In the genomic region with DNA sequence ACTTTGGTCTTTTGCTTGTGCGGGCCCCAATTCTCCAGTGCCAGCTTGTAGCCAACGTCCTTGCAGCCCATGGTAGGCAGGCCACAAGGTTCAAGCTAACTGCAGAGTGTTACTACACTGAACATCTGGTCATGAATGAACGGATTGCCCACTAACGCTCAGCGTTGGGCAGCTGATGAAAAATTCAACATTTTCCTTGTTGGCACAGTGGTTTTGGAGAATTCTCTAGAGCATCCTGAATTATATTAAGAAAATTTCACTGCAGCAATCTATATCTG, we compare ENCODE assay signal across 18 mouse cellular contexts.
DNase-seq lines count a peak whose midpoint lies in the region; ATAC-seq lines count a peak whose summit lies in the region.
"Had no signal": no experiment of that assay in that cellular context is flagged by ENCODE, and none has a peak within 500 bp of the region (broad histone marks: within the 10 kb centered on the region; RNA-seq: fewer than 3 reads in every experiment).

No protein-coding gene starts in this region.

- no peak overlapping the region for H3K4me2 ChIP-seq in midbrain, embryonic 14.5 days (ENCODE audit: low read length)
- H3K4me2 ChIP-seq in midbrain, embryonic 11.5 days: no peak overlapping the region
- no peak overlapping the region for H3K4me2 ChIP-seq in neural tube, embryonic 11.5 days (ENCODE audit: low read depth)
- H3K4me2 ChIP-seq: embryonic facial prominence, embryonic 13.5 days; heart, embryonic 15.5 days; liver, embryonic 12.5 days; midbrain, embryonic 12.5 days had no signal

- no peaks in the 10 kb centered on the region for H3K9me3 ChIP-seq in heart, embryonic 10.5 days
- H3K9me3 ChIP-seq in midbrain, embryonic 14.5 days (ENCODE audit: control insufficient read depth, low read length): no peaks in the 10 kb centered on the region
- H3K9me3 ChIP-seq in midbrain, embryonic 11.5 days (ENCODE audit: control insufficient read depth, low read length): no peaks in the 10 kb centered on the region
- H3K9me3 ChIP-seq in neural tube, embryonic 11.5 days (ENCODE audit: control insufficient read depth, low read length): no peaks in the 10 kb centered on the region
- no peaks in the 10 kb centered on the region for H3K9me3 ChIP-seq in forebrain, embryonic 10.5 days
- H3K9me3 ChIP-seq: embryonic facial prominence, embryonic 13.5 days; heart, embryonic 15.5 days; liver, embryonic 12.5 days; midbrain, embryonic 12.5 days had no signal

- 63% methylated on average over 5 of the region's 5 CpGs for WGBS in heart, embryonic 10.5 days
- 48% methylated on average over 5 of the region's 5 CpGs for WGBS in midbrain, embryonic 14.5 days
- 81% methylated on average over 5 of the region's 5 CpGs for WGBS in midbrain, embryonic 11.5 days
- 30% methylated on average over 5 of the region's 5 CpGs for WGBS in neural tube, embryonic 11.5 days
- WGBS in forebrain, embryonic 10.5 days: 79% methylated on average over 5 of the region's 5 CpGs

- no peak for ATAC-seq in midbrain, embryonic 14.5 days (ENCODE audit: low FRiP score, low TSS enrichment)
- ATAC-seq in midbrain, embryonic 11.5 days (ENCODE audit: low FRiP score): no peak
- ATAC-seq in common myeloid progenitor, adult 5-6 weeks (replicated peaks; ENCODE audit: low read depth, poor library complexity, severe bottlenecking): peak; percentile 39; the same call in 1 of the 2 replicates
- no peak for ATAC-seq in neural tube, embryonic 11.5 days (ENCODE audit: insufficient read depth, low FRiP score, low TSS enrichment)
- ATAC-seq: liver, embryonic 12.5 days had no signal

- no peaks in the 10 kb centered on the region for H3K36me3 ChIP-seq in heart, embryonic 10.5 days
- no peaks in the 10 kb centered on the region for H3K36me3 ChIP-seq in midbrain, embryonic 14.5 days (ENCODE audit: control insufficient read depth, insufficient read depth, low read length)
- no peaks in the 10 kb centered on the region for H3K36me3 ChIP-seq in midbrain, embryonic 11.5 days (ENCODE audit: control insufficient read depth, insufficient read depth, low read length)
- H3K36me3 ChIP-seq in neural tube, embryonic 11.5 days (ENCODE audit: control insufficient read depth, insufficient read depth, low read length): no peaks in the 10 kb centered on the region
- no peaks in the 10 kb centered on the region; the same call in 1 of the 2 replicates for H3K36me3 ChIP-seq in forebrain, embryonic 10.5 days (replicated peaks)
- H3K36me3 ChIP-seq: embryonic facial prominence, embryonic 13.5 days; heart, embryonic 15.5 days; liver, embryonic 12.5 days; midbrain, embryonic 12.5 days had no signal

- peak overlapping the region; percentile 56; the same call in 1 of the 2 replicates for H3K27ac ChIP-seq in heart, embryonic 10.5 days
- no peak overlapping the region for H3K27ac ChIP-seq in midbrain, embryonic 14.5 days (replicated peaks; ENCODE audit: low read depth, low read length)
- H3K27ac ChIP-seq in midbrain, embryonic 11.5 days (ENCODE audit: low read depth, low read length): no peak overlapping the region
- no peak overlapping the region for H3K27ac ChIP-seq in neural tube, embryonic 11.5 days (ENCODE audit: low read depth, low read length)
- no peak overlapping the region for H3K27ac ChIP-seq in forebrain, embryonic 10.5 days
- H3K27ac ChIP-seq: embryonic facial prominence, embryonic 13.5 days; heart, embryonic 15.5 days; kidney, postnatal 0 days; liver, embryonic 12.5 days; midbrain, embryonic 12.5 days had no signal

- no peaks in the 10 kb centered on the region for H3K27me3 ChIP-seq in heart, embryonic 10.5 days (ENCODE audit: insufficient read depth, poor library complexity, severe bottlenecking)
- H3K27me3 ChIP-seq in midbrain, embryonic 14.5 days (ENCODE audit: control insufficient read depth, insufficient read depth, low read length): no peaks in the 10 kb centered on the region
- no peaks in the 10 kb centered on the region for H3K27me3 ChIP-seq in midbrain, embryonic 11.5 days (ENCODE audit: control insufficient read depth, insufficient read depth, low read length)
- H3K27me3 ChIP-seq in neural tube, embryonic 11.5 days (ENCODE audit: control insufficient read depth, insufficient read depth, low read length): no peaks in the 10 kb centered on the region
- no peaks in the 10 kb centered on the region for H3K27me3 ChIP-seq in forebrain, embryonic 10.5 days (ENCODE audit: poor library complexity, severe bottlenecking)
- H3K27me3 ChIP-seq: heart, embryonic 15.5 days; liver, embryonic 12.5 days; midbrain, embryonic 12.5 days had no signal

- no peak overlapping the region for H3K4me3 ChIP-seq in heart, embryonic 10.5 days
- H3K4me3 ChIP-seq in midbrain, embryonic 14.5 days (replicated peaks; ENCODE audit: low read depth, low read length): no peak overlapping the region
- H3K4me3 ChIP-seq in midbrain, embryonic 11.5 days (ENCODE audit: low read depth, low read length): no peak overlapping the region
- H3K4me3 ChIP-seq in neural tube, embryonic 11.5 days (ENCODE audit: low read depth, low read length): no peak overlapping the region
- H3K4me3 ChIP-seq in forebrain, embryonic 10.5 days: no peak overlapping the region
- H3K4me3 ChIP-seq: embryonic facial prominence, embryonic 13.5 days; heart, embryonic 15.5 days; liver, embryonic 12.5 days; midbrain, embryonic 12.5 days had no signal

- no peak for DNase-seq in heart, embryonic 10.5 days (ENCODE audit: low spot score)
- DNase-seq in heart, postnatal 25 days (ENCODE audit: low spot score): no peak
- peak; percentile 30 for DNase-seq in midbrain, embryonic 14.5 days
- DNase-seq in midbrain, embryonic 11.5 days (ENCODE audit: low spot score, missing footprints): no peak
- DNase-seq in neural tube, embryonic 11.5 days (ENCODE audit: low spot score): peak; percentile 28
- DNase-seq in left cerebral cortex, postnatal 36 days (ENCODE audit: low spot score in 2 of 2): no peak
- no peak for DNase-seq in forebrain, embryonic 10.5 days (ENCODE audit: extremely low spot score, low spot score)
- DNase-seq: adrenal gland, postnatal 10 days; cerebellum, adult 9-11 months; layer of hippocampus, adult 9-11 months; lung, postnatal 10 days; right cerebral cortex, postnatal 25 days had no signal

- H3K4me1 ChIP-seq in heart, embryonic 10.5 days: peaks cover 17% of the 10 kb centered on the region
- H3K4me1 ChIP-seq in midbrain, embryonic 14.5 days (ENCODE audit: control insufficient read depth, insufficient read depth, low read length): peaks cover 6% of the 10 kb centered on the region; the same call in 1 of the 2 replicates
- no peaks in the 10 kb centered on the region for H3K4me1 ChIP-seq in midbrain, embryonic 11.5 days (ENCODE audit: control insufficient read depth, insufficient read depth, low read length)
- H3K4me1 ChIP-seq in neural tube, embryonic 11.5 days (ENCODE audit: control insufficient read depth, insufficient read depth, low read length): peaks cover 26% of the 10 kb centered on the region
- H3K4me1 ChIP-seq in forebrain, embryonic 10.5 days: peaks cover 33% of the 10 kb centered on the region
- H3K4me1 ChIP-seq: midbrain, embryonic 12.5 days had no signal

- intact Hi-C loops in heart, postnatal 25 days (cut with DNase I): loop anchor here (1.0 kb wide), 1 partner anchor 27 kb away; no protein-coding TSS in a partner anchor
- intact Hi-C loops in left cerebral cortex, postnatal 36 days (cut with DNase I): loop anchor here (5.0 kb wide), 1 partner anchor 38 kb away; no protein-coding TSS in a partner anchor

- no peak overlapping the region for H3K9ac ChIP-seq in midbrain, embryonic 14.5 days (replicated peaks; ENCODE audit: low read length)
- no peak overlapping the region for H3K9ac ChIP-seq in midbrain, embryonic 11.5 days (ENCODE audit: low read length)
- H3K9ac ChIP-seq in neural tube, embryonic 11.5 days (ENCODE audit: low read length): no peak overlapping the region
- H3K9ac ChIP-seq: embryonic facial prominence, embryonic 13.5 days; heart, embryonic 15.5 days; liver, embryonic 12.5 days; midbrain, embryonic 12.5 days had no signal

Comparison
In these comparisons a context has a peak if more than half of its experiments do, and no peak if none do; other contexts are left out.
1. DNase-seq: peak in midbrain, embryonic 14.5 days (single experiment) and neural tube, embryonic 11.5 days (single experiment); none in heart, embryonic 10.5 days (single experiment), heart, postnatal 25 days (single experiment), midbrain, embryonic 11.5 days (single experiment), left cerebral cortex, postnatal 36 days (0 of 2) and forebrain, embryonic 10.5 days (single experiment).